9 mouse cellular contexts compared by ENCODE assay signal in the genomic region with DNA sequence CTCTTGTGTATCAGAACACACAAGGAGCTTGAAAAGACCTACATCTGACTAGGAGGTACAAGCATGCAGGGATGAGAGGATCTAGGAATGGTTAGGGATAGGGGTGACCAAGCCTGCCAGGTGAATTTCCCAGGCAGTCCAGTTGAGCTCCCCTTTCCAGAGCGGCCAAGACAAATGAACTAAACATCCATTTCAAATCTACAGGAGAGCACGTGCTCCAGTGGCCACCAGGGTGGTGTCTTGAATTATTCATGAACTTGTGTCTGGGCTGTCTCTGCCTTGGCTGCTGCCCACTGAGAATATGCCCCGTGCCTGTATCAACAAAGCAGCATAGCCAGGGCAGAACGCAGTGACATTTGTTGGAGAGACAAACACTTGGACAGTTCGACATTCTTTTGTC.
DNase-seq lines count a peak whose midpoint lies in the region; ATAC-seq and TF ChIP-seq lines count a peak whose summit lies in the region.
"Had no signal": no experiment of that assay in that cellular context is flagged by ENCODE, and none has a peak within 500 bp of the region (broad histone marks: within the 10 kb centered on the region; RNA-seq: fewer than 3 reads in every experiment).

No protein-coding gene starts in this region.

- H3K4me3 ChIP-seq in heart, postnatal 0 days (ENCODE audit: low read depth, low read length) = no peak overlapping the region
- no peak overlapping the region for H3K4me3 ChIP-seq in stomach, embryonic 16.5 days (replicated peaks; ENCODE audit: low read length)
- H3K4me3 ChIP-seq: limb, embryonic 12.5 days had no signal

- DNase-seq in left cerebral cortex, postnatal 4 days = peak; percentile 50
- DNase-seq in left cerebral cortex, postnatal 14 days (ENCODE audit: low spot score in 2 of 2) = no peak
- no peak for DNase-seq in heart, postnatal 0 days (ENCODE audit: low spot score)
- peak; percentile 40 for DNase-seq in kidney, postnatal 10 days
- DNase-seq in lung, postnatal 10 days = no peak
- DNase-seq in layer of hippocampus, postnatal 36 days = no peak
- no peak for DNase-seq in right cerebral cortex, postnatal 14 days

- H3K4me1 ChIP-seq in heart, postnatal 0 days (ENCODE audit: control insufficient read depth, insufficient read depth) = peaks cover 7% of the 10 kb centered on the region
- H3K4me1 ChIP-seq in stomach, embryonic 16.5 days (ENCODE audit: control insufficient read depth, insufficient read depth, low read length) = peaks cover 10% of the 10 kb centered on the region; the same call in 1 of the 2 replicates
- H3K4me1 ChIP-seq: limb, embryonic 12.5 days had no signal

- no peak for TF ChIP-seq CTCF in heart, postnatal 0 days (IDR thresholded peaks at IDR 0.05; ENCODE audit: low read depth)

- no peaks in the 10 kb centered on the region for H3K36me3 ChIP-seq in heart, postnatal 0 days (replicated peaks; ENCODE audit: control insufficient read depth, insufficient read depth, low read length)
- H3K36me3 ChIP-seq in stomach, embryonic 16.5 days (ENCODE audit: control insufficient read depth, insufficient read depth, low read length) = no peaks in the 10 kb centered on the region
- H3K36me3 ChIP-seq: limb, embryonic 12.5 days had no signal

- intact Hi-C loops in left cerebral cortex, postnatal 4 days (cut with DNase I) = no loop called here
- intact Hi-C loops in left cerebral cortex, postnatal 14 days (cut with DNase I) = no loop called here

- 30% methylated on average over 5 of the region's 5 CpGs for WGBS in heart, postnatal 0 days
- 29% methylated on average over 5 of the region's 5 CpGs for WGBS in stomach, embryonic 16.5 days

- H3K9ac ChIP-seq in heart, postnatal 0 days (replicated peaks; ENCODE audit: low read depth, low read length) = no peak overlapping the region
- H3K9ac ChIP-seq in stomach, embryonic 16.5 days (ENCODE audit: low read length) = no peak overlapping the region
- H3K9ac ChIP-seq: limb, embryonic 12.5 days had no signal

- TF ChIP-seq EP300 in heart, postnatal 0 days (IDR thresholded peaks at IDR 0.05; ENCODE audit: low read depth) = no peak

- ATAC-seq in heart, postnatal 0 days (ENCODE audit: insufficient read depth, low read depth) = peak; percentile 27; the same call in 1 of the 2 replicates
- ATAC-seq in stomach, embryonic 16.5 days (ENCODE audit: insufficient read depth, low FRiP score) = no peak

- no peak overlapping the region for H3K4me2 ChIP-seq in heart, postnatal 0 days (ENCODE audit: low read depth, low read length)
- H3K4me2 ChIP-seq in stomach, embryonic 16.5 days (ENCODE audit: low read depth, low read length) = no peak overlapping the region
- H3K4me2 ChIP-seq: limb, embryonic 12.5 days had no signal

- no peaks in the 10 kb centered on the region for H3K9me3 ChIP-seq in heart, postnatal 0 days (replicated peaks; ENCODE audit: control insufficient read depth, low read length)
- H3K9me3 ChIP-seq in stomach, embryonic 16.5 days (replicated peaks; ENCODE audit: control insufficient read depth, low read length) = no peaks in the 10 kb centered on the region
- H3K9me3 ChIP-seq: limb, embryonic 12.5 days had no signal

- H3K27ac ChIP-seq in heart, postnatal 0 days (ENCODE audit: low read depth) = no peak overlapping the region
- H3K27ac ChIP-seq in stomach, embryonic 16.5 days (ENCODE audit: low read length) = peak overlapping the region; percentile 43
- H3K27ac ChIP-seq: limb, embryonic 12.5 days had no signal

- H3K27me3 ChIP-seq in heart, postnatal 0 days (ENCODE audit: control insufficient read depth, insufficient read depth, low read length) = no peaks in the 10 kb centered on the region
- no peaks in the 10 kb centered on the region for H3K27me3 ChIP-seq in stomach, embryonic 16.5 days (ENCODE audit: control insufficient read depth, insufficient read depth, low read length)
- H3K27me3 ChIP-seq: limb, embryonic 12.5 days had no signal

Comparison
In these comparisons a context has a peak if more than half of its experiments do, and no peak if none do; other contexts are left out.
1. DNase-seq: peak in left cerebral cortex, postnatal 4 days (single experiment) and kidney, postnatal 10 days (single experiment); none in left cerebral cortex, postnatal 14 days (0 of 2), heart, postnatal 0 days (single experiment), lung, postnatal 10 days (single experiment), layer of hippocampus, postnatal 36 days (0 of 2) and right cerebral cortex, postnatal 14 days (single experiment).